Mouse (Mus musculus) MEL (cell line): ENCODE measurements at regions not wholly inside any gene's neighbourhood (a gene's known extent, or its start where the extent isn't known, plus 50 kb on each side); places are given as distances from the start of the nearest gene placed in this dataset.

Experiments used
- DNase-seq: peaks from one replicate; pipeline ENCODE4 v3.0.0; 2011; ENCODE audit warnings: low read depth, low spot score
- H3K27ac ChIP-seq: 2 replicates; pipeline ENCODE4 v1.5.1; 2012; ENCODE audit warnings: low read depth, mild to moderate bottlenecking, control low read depth, low read length, moderate library complexity; ENCODE audit not compliant: control insufficient read depth
- H3K27me3 ChIP-seq, 2 experiments: fragments of 150-350 bp in 1 of 2; sonication (generic) in 1 of 2; 2 replicates each; pipeline ENCODE4 v1.6.1; 2012; ENCODE audit warnings: low read length in 2 of 2, mild to moderate bottlenecking in 2 of 2, improper control_type of control experiment in 1 of 2, moderate library complexity in 1 of 2; ENCODE audit not compliant: insufficient read depth in 2 of 2, control insufficient read depth in 1 of 2
- H3K36me3 ChIP-seq, 2 experiments: 2 replicates each; pipeline ENCODE4 v1.6.1; 2012 to 2014; ENCODE audit warnings: low read length in 2 of 2, improper control_type of control experiment in 1 of 2, inconsistent platforms in 1 of 2, mild to moderate bottlenecking in 1 of 2; ENCODE audit not compliant: insufficient read depth in 2 of 2, control insufficient read depth in 1 of 2
- H3K4me1 ChIP-seq, 2 experiments: fragments of 150-350 bp in 1 of 2; sonication (generic) in 1 of 2; 2 replicates each; pipeline ENCODE4 v1.6.1; 2012; ENCODE audit warnings: low read length in 2 of 2, improper control_type of control experiment in 1 of 2, mild to moderate bottlenecking in 1 of 2; ENCODE audit not compliant: insufficient read depth in 2 of 2, control insufficient read depth in 1 of 2
- H3K4me3 ChIP-seq, 2 experiments: fragments of 150-350 bp in 1 of 2; sonication (generic) in 1 of 2; 2 replicates each; pipeline ENCODE4 v1.5.1; 2012; ENCODE audit warnings: low read depth in 2 of 2, low read length in 2 of 2, mild to moderate bottlenecking in 2 of 2, moderate library complexity in 2 of 2, control low read depth in 1 of 2, improper control_type of control experiment in 1 of 2; ENCODE audit not compliant: control insufficient read depth in 1 of 2, insufficient read depth in 1 of 2
- H3K79me2 ChIP-seq: 2 replicates; pipeline ENCODE4 v1.6.1; 2012; ENCODE audit warnings: mild to moderate bottlenecking, low read length, moderate library complexity; ENCODE audit not compliant: control insufficient read depth, poor library complexity, insufficient read depth
- H3K9ac ChIP-seq: 2 replicates; pipeline ENCODE4 v1.6.1; 2012; ENCODE audit warnings: low read depth, mild to moderate bottlenecking, control low read depth, low read length, moderate library complexity; ENCODE audit not compliant: control insufficient read depth, poor library complexity, severe bottlenecking
- H3K9me3 ChIP-seq: fragments of 150-350 bp; sonication (generic); replicated peaks from 2 replicates; pipeline ENCODE4 v1.6.1; 2012; ENCODE audit warnings: mild to moderate bottlenecking, low read length, improper control_type of control experiment, moderate library complexity; ENCODE audit not compliant: insufficient read depth
- CHD1 ChIP-seq: IDR thresholded peaks from 2 replicates; pipeline ENCODE4 v1.6.1; 2012; ENCODE audit warnings: low read depth, mild to moderate bottlenecking, inconsistent platforms, low read length, improper control_type of control experiment
- CHD2 ChIP-seq: IDR thresholded peaks from 2 replicates; pipeline ENCODE4 v1.6.1; 2011; ENCODE audit warnings: low read length, improper control_type of control experiment
- CTCF ChIP-seq, 3 experiments: IDR thresholded peaks in 2 of 3; conservative IDR thresholded peaks in 1 of 3; 2 replicates each; pipeline ENCODE4 v1.5.1; 2011 to 2012; ENCODE audit warnings: low read length in 3 of 3, low read depth in 2 of 3, mild to moderate bottlenecking in 2 of 3, improper control_type of control experiment in 1 of 3, inconsistent platforms in 1 of 3, mixed read lengths in 1 of 3, moderate library complexity in 1 of 3; ENCODE audit not compliant: control insufficient read depth in 1 of 3, insufficient read depth in 1 of 3, poor library complexity in 1 of 3, severe bottlenecking in 1 of 3
- E2F4 ChIP-seq: IDR thresholded peaks from 2 replicates; pipeline ENCODE4 v1.6.1; 2011; ENCODE audit warnings: low read depth, low read length, improper control_type of control experiment, borderline replicate concordance
- ELF1 ChIP-seq: IDR thresholded peaks from 2 replicates; pipeline ENCODE4 v1.6.1; 2014; ENCODE audit warnings: low read depth, mild to moderate bottlenecking, inconsistent platforms, low read length, improper control_type of control experiment, moderate library complexity
- EP300 ChIP-seq, 2 experiments: IDR thresholded peaks; 2 replicates each; pipeline ENCODE4 v1.6.1; 2011; ENCODE audit warnings: improper control_type of control experiment in 2 of 2, low read length in 2 of 2, low read depth in 1 of 2, mild to moderate bottlenecking in 1 of 2
- ETS1 ChIP-seq: IDR thresholded peaks from 2 replicates; pipeline ENCODE4 v1.6.1; 2012; ENCODE audit warnings: low read depth, mild to moderate bottlenecking, inconsistent platforms, low read length, improper control_type of control experiment, moderate library complexity
- GATA1 ChIP-seq: IDR thresholded peaks from 2 replicates; pipeline ENCODE4 v1.6.1; 2011; ENCODE audit warnings: low read depth, low read length, improper control_type of control experiment
- MAX ChIP-seq: IDR thresholded peaks from 2 replicates; pipeline ENCODE4 v1.6.1; 2011; ENCODE audit warnings: low read length, improper control_type of control experiment
- MXI1 ChIP-seq: IDR thresholded peaks from 2 replicates; pipeline ENCODE4 v1.6.1; 2011; ENCODE audit warnings: mild to moderate bottlenecking, low read depth, low read length, improper control_type of control experiment
- MYB ChIP-seq: IDR thresholded peaks from 2 replicates; pipeline ENCODE4 v1.6.1; 2011; ENCODE audit warnings: mild to moderate bottlenecking, low read depth, low read length, improper control_type of control experiment
- MYC ChIP-seq: IDR thresholded peaks from 2 replicates; pipeline ENCODE4 v1.6.1; 2011; ENCODE audit warnings: low read depth, mild to moderate bottlenecking, low read length, improper control_type of control experiment, moderate library complexity
- NELFE ChIP-seq: IDR thresholded peaks from 2 replicates; pipeline ENCODE4 v1.6.1; 2011; ENCODE audit warnings: low read depth, low read length, improper control_type of control experiment
- POLR2AphosphoS2 ChIP-seq: IDR thresholded peaks from 2 replicates; pipeline ENCODE4 v1.6.1; 2011; ENCODE audit warnings: low read length, improper control_type of control experiment
- POLR2AphosphoS5 ChIP-seq: IDR thresholded peaks from 2 replicates; pipeline ENCODE4 v1.6.1; 2012; ENCODE audit warnings: low read depth, borderline replicate concordance, mild to moderate bottlenecking, inconsistent platforms, low read length, moderate library complexity, mixed read lengths
- RCOR1 ChIP-seq: IDR thresholded peaks from 2 replicates; pipeline ENCODE4 v1.6.1; 2012; ENCODE audit warnings: low read depth, mild to moderate bottlenecking, inconsistent platforms, low read length, improper control_type of control experiment
- SMC3 ChIP-seq: IDR thresholded peaks from 2 replicates; pipeline ENCODE4 v1.6.1; 2011; ENCODE audit warnings: low read depth, low read length, improper control_type of control experiment
- TAL1 ChIP-seq: IDR thresholded peaks from 2 replicates; pipeline ENCODE4 v1.6.1; 2012; ENCODE audit warnings: mild to moderate bottlenecking, inconsistent platforms, low read length, moderate library complexity, mixed read lengths
- TBP ChIP-seq: IDR thresholded peaks from 2 replicates; pipeline ENCODE4 v1.8.0; 2011; ENCODE audit warnings: low read depth, low read length, improper control_type of control experiment
- USF2 ChIP-seq, 2 experiments: IDR thresholded peaks; 2 replicates each; pipeline ENCODE4 v1.6.1; 2011 to 2012; ENCODE audit warnings: improper control_type of control experiment in 2 of 2, low read length in 2 of 2, borderline replicate concordance in 1 of 2, inconsistent platforms in 1 of 2, low read depth in 1 of 2, mild to moderate bottlenecking in 1 of 2; ENCODE audit not compliant: insufficient read depth in 1 of 2
- ZMIZ1 ChIP-seq: IDR thresholded peaks from 2 replicates; pipeline ENCODE4 v1.6.1; 2012; ENCODE audit warnings: low read depth, mild to moderate bottlenecking, inconsistent platforms, low read length, improper control_type of control experiment, moderate library complexity

GRCm38 (mm10) chr17:72719618-72720017 is 115.2 kb upstream of the Alk start:
- Histone ChIP-seq H3K9me3 (no peaks in the 10 kb centered on the region), H3K79me2 (no peaks in the 10 kb centered on the region), H3K9ac (no peak overlapping the region), H3K4me3 (no peak overlapping the region), H3K27ac (no peak overlapping the region), H3K4me1 (no peaks in the 10 kb centered on the region), H3K27me3 (no peaks in the 10 kb centered on the region; a peak in 1 of 4 replicates), H3K36me3 (no peaks in the 10 kb centered on the region)
- DNase-seq: no peak
- no peak for TF ChIP-seq SMC3
- TF ChIP-seq ELF1: no peak
- no peak for TF ChIP-seq NELFE
- no peak for TF ChIP-seq GATA1
- no peak for TF ChIP-seq TBP
- no peak for TF ChIP-seq MYB
- no peak for TF ChIP-seq CTCF (IDR thresholded peaks at IDR 0.05 in 2 of 3, conservative IDR thresholded peaks at IDR 0.05 in 1 of 3; ENCODE audit: control insufficient read depth in 1 of 3, insufficient read depth in 1 of 3, low read depth in 2 of 3, low read length in 3 of 3, poor library complexity in 1 of 3, severe bottlenecking in 1 of 3)
- no peak for TF ChIP-seq MAX
- TF ChIP-seq ETS1: no peak
- no peak for TF ChIP-seq RCOR1
- TF ChIP-seq USF2 (IDR thresholded peaks at IDR 0.05; ENCODE audit: borderline replicate concordance in 1 of 2, insufficient read depth in 1 of 2, low read depth in 1 of 2, low read length in 2 of 2): no peak
- TF ChIP-seq POLR2AphosphoS5: no peak

GRCm38 (mm10) chr17:72691630-72692029 is 87.2 kb upstream of the Alk start:
- no peak for DNase-seq
- Histone ChIP-seq H3K36me3 (no peaks in the 10 kb centered on the region), H3K27ac (no peak overlapping the region), H3K4me1 (no peaks in the 10 kb centered on the region), H3K4me3 (no peak overlapping the region), H3K9me3 (no peaks in the 10 kb centered on the region), H3K79me2 (no peaks in the 10 kb centered on the region), H3K27me3 (no peaks in the 10 kb centered on the region; a peak in 1 of 4 replicates), H3K9ac (no peak overlapping the region)
- TF ChIP-seq POLR2AphosphoS5 (no peak), MXI1 (no peak), MAX (no peak), NELFE (no peak), MYC (no peak)

- no peak overlapping the region for H3K4me3 ChIP-seq
- TF ChIP-seq CHD2: no peak
- TF ChIP-seq CHD1: no peak
- no peak for TF ChIP-seq POLR2AphosphoS5
- no peak for TF ChIP-seq EP300 (IDR thresholded peaks at IDR 0.05; ENCODE audit: low read depth in 1 of 2, low read length in 2 of 2)
- TF ChIP-seq E2F4: no peak
- TF ChIP-seq TAL1: no peak
- TF ChIP-seq USF2 (IDR thresholded peaks at IDR 0.05; ENCODE audit: borderline replicate concordance in 1 of 2, insufficient read depth in 1 of 2, low read depth in 1 of 2, low read length in 2 of 2): no peak
- no peak for TF ChIP-seq POLR2AphosphoS2
- no peak for TF ChIP-seq ZMIZ1
- H3K27me3 ChIP-seq: no peaks in the 10 kb centered on the region; a peak in 1 of 4 replicates
- DNase-seq: no peak
- no peak overlapping the region for H3K27ac ChIP-seq
- no peaks in the 10 kb centered on the region for H3K9me3 ChIP-seq
- no peaks in the 10 kb centered on the region for H3K79me2 ChIP-seq
- no peaks in the 10 kb centered on the region for H3K4me1 ChIP-seq
- no peaks in the 10 kb centered on the region for H3K36me3 ChIP-seq
- H3K9ac ChIP-seq: no peak overlapping the region
Measured at GRCm38 (mm10) chr17:72689606-72690005, 85.2 kb upstream of the Alk start.
